Mouse (Mus musculus) forebrain, embryonic 12.5 days (tissue): ENCODE results near the gene Tes. TPM values are rescaled to one million over a fixed set of nuclear protein-coding genes. Genes with fewer than 3 reads are reported as not detected.
"Not testable (repeated sequence)": the region's sequence is repeated elsewhere in the genome, so short reads cannot be mapped to it uniquely, and the experiment has no call there.

Experiments used
- ATAC-seq: fragments of 200-750 bp; cut with Nextera tagmentation; 2 replicates; pipeline ENCODE4 v1.8.0; 2017; ENCODE audit warnings: moderate TSS enrichment; ENCODE audit not compliant: low FRiP score
- H3K27ac ChIP-seq: fragments of 300-500 bp; sonication (generic); 2 replicates; pipeline ENCODE4 v1.5.1; 2016; ENCODE audit warnings: mild to moderate bottlenecking
- H3K27me3 ChIP-seq: fragments of 300-500 bp; sonication (generic); 2 replicates; pipeline ENCODE4 v1.6.1; 2016; ENCODE audit warnings: mild to moderate bottlenecking
- H3K36me3 ChIP-seq: fragments of 300-500 bp; sonication (generic); replicated peaks from 2 replicates; pipeline ENCODE4 v1.6.1; 2016; ENCODE audit warnings: mild to moderate bottlenecking
- H3K4me1 ChIP-seq: fragments of 300-500 bp; sonication (generic); 2 replicates; pipeline ENCODE4 v1.6.1; 2016
- H3K4me2 ChIP-seq: fragments of 300-500 bp; sonication (generic); 2 replicates; pipeline ENCODE4 v1.6.1; 2016; ENCODE audit warnings: mild to moderate bottlenecking, moderate library complexity
- H3K4me3 ChIP-seq: fragments of 300-500 bp; sonication (generic); replicated peaks from 2 replicates; pipeline ENCODE4 v1.5.1; 2016; ENCODE audit warnings: mild to moderate bottlenecking
- H3K9ac ChIP-seq: fragments of 300-500 bp; sonication (generic); 2 replicates; pipeline ENCODE4 v1.6.1; 2016; ENCODE audit warnings: mild to moderate bottlenecking
- H3K9me3 ChIP-seq: fragments of 300-500 bp; sonication (generic); 2 replicates; pipeline ENCODE4 v1.6.1; 2016
- WGBS: fragments of 180-500 bp; shearing (Covaris S2); methylation state at CpG from one replicate; pipeline ENCODE4 v1.1.7; 2016; 5-methylcytosine and 5-hydroxymethylcytosine counted together
- polyA plus RNA-seq: library from polyadenylated mRNA; unstranded; fragments of >200 nt; fragmentation: Nextera tagmentation; extraction: Ambion mirVana; gene quantifications from 2 replicates; pipeline ENCODE4 v1.2.1, GENCODE M21; 2016

The Tes gene
- polyA plus RNA-seq, 1 experiment from 2014 or later, result 28.8 TPM

- no peaks in the 10 kb centered on the region for H3K4me1 ChIP-seq
- no peaks in the 10 kb centered on the region for H3K9me3 ChIP-seq
- WGBS, result 88% methylated on average over 2 of the region's 2 CpGs
- H3K4me3 ChIP-seq, result no peak overlapping the region
- no peaks in the 10 kb centered on the region for H3K36me3 ChIP-seq
- no peak for ATAC-seq
- no peak overlapping the region for H3K27ac ChIP-seq
- no peak overlapping the region for H3K9ac ChIP-seq
- H3K4me2 ChIP-seq, result no peak overlapping the region
- 0 out of 2 replicates have a peak, but pooled peaks cover 12% of the 10 kb centered on the region for H3K27me3 ChIP-seq
Observed at GRCm38 (mm10) chr6:17060154-17060553, 4.8 kb upstream of the Tes start.

GRCm38 (mm10) chr6:17061826-17062225, 3.1 kb upstream of the Tes start:
- 82% methylated on average over 4 of the region's 4 CpGs for WGBS

GRCm38 (mm10) chr6:17062366-17062765, 2.6 kb upstream of the Tes start:
- H3K27ac ChIP-seq, result no peak overlapping the region
- ATAC-seq, result no peak
- no peaks in the 10 kb centered on the region for H3K9me3 ChIP-seq
- WGBS, result 92% methylated on average over 6 of the region's 6 CpGs
- no peak overlapping the region for H3K9ac ChIP-seq
- no peak overlapping the region for H3K4me3 ChIP-seq
- H3K36me3 ChIP-seq, result no peaks in the 10 kb centered on the region
- H3K4me2 ChIP-seq, result no peak overlapping the region
- H3K4me1 ChIP-seq, result peaks cover 7% of the 10 kb centered on the region
- H3K27me3 ChIP-seq, result peaks cover 25% of the 10 kb centered on the region

More at GRCm38 (mm10) chr6:17061826-17062225, 3.1 kb upstream of the Tes start:
- H3K27me3 ChIP-seq, result peaks cover 25% of the 10 kb centered on the region
- not testable (repeated sequence) for H3K4me2 ChIP-seq, H3K4me3 ChIP-seq, H3K9me3 ChIP-seq, H3K36me3 ChIP-seq, ATAC-seq, H3K9ac ChIP-seq, H3K27ac ChIP-seq, H3K4me1 ChIP-seq

GRCm38 (mm10) chr6:17065791-17066169, 831 bp downstream of the Tes start:
- Histone ChIP-seq H3K4me2 (peak overlapping the region; percentile 93), H3K27ac (no peak overlapping the region), H3K9me3 (no peaks in the 10 kb centered on the region), H3K4me1 (peaks cover 7% of the 10 kb centered on the region), H3K27me3 (peaks cover 29% of the 10 kb centered on the region), H3K36me3 (no peaks in the 10 kb centered on the region), H3K9ac (peak overlapping the region; percentile 55), H3K4me3 (peak overlapping the region; percentile 59)
- ATAC-seq, result peak; percentile 39; the same call in 1 of the 2 replicates
- 5% methylated on average over 12 of the region's 12 CpGs for WGBS

GRCm38 (mm10) chr6:17066211-17066940, 1.4 kb downstream of the Tes start:
- Histone ChIP-seq H3K27ac (no peak overlapping the region), H3K9ac (no peak overlapping the region), H3K4me2 (peak overlapping the region; percentile 93), H3K27me3 (peaks cover 29% of the 10 kb centered on the region), H3K4me1 (peaks cover 7% of the 10 kb centered on the region), H3K9me3 (no peaks in the 10 kb centered on the region), H3K36me3 (no peaks in the 10 kb centered on the region), H3K4me3 (peak overlapping the region; percentile 59)
- ATAC-seq, result no peak
- WGBS, result 67% methylated on average over 11 of the region's 11 CpGs

GRCm38 (mm10) chr6:17071899-17072298, 7.0 kb downstream of the Tes start:
- no peaks in the 10 kb centered on the region for H3K4me1 ChIP-seq
- no peaks in the 10 kb centered on the region for H3K9me3 ChIP-seq
- ATAC-seq, result no peak
- H3K9ac ChIP-seq, result no peak overlapping the region
- H3K4me2 ChIP-seq, result no peak overlapping the region
- H3K36me3 ChIP-seq, result no peaks in the 10 kb centered on the region
- no peak overlapping the region for H3K27ac ChIP-seq
- 92% methylated on average over 3 of the region's 3 CpGs for WGBS
- 0 out of 2 replicates have a peak, but pooled peaks cover 3% of the 10 kb centered on the region for H3K27me3 ChIP-seq
- no peak overlapping the region for H3K4me3 ChIP-seq

GRCm38 (mm10) chr6:17072338-17072737, 7.4 kb downstream of the Tes start:
- H3K27ac ChIP-seq, result no peak overlapping the region
- H3K4me2 ChIP-seq, result no peak overlapping the region
- H3K4me1 ChIP-seq, result 0 out of 2 replicates have a peak, but pooled peaks cover 1% of the 10 kb centered on the region
- no peak overlapping the region for H3K9ac ChIP-seq
- WGBS, result 91% methylated on average over 5 of the region's 5 CpGs
- 0 out of 2 replicates have a peak, but pooled peaks cover 3% of the 10 kb centered on the region for H3K27me3 ChIP-seq
- no peaks in the 10 kb centered on the region for H3K9me3 ChIP-seq
- ATAC-seq, result no peak
- no peaks in the 10 kb centered on the region for H3K36me3 ChIP-seq
- H3K4me3 ChIP-seq, result no peak overlapping the region

- Histone ChIP-seq H3K4me3 (no peak overlapping the region), H3K27ac (no peak overlapping the region), H3K9ac (no peak overlapping the region), H3K4me1 (peaks cover 7% of the 10 kb centered on the region), H3K27me3 (0 out of 2 replicates have a peak, but pooled peaks cover 3% of the 10 kb centered on the region), H3K9me3 (no peaks in the 10 kb centered on the region), H3K4me2 (no peak overlapping the region), H3K36me3 (no peaks in the 10 kb centered on the region)
- WGBS, result 89% methylated on average over 7 of the region's 7 CpGs
- ATAC-seq, result no peak
Observed at GRCm38 (mm10) chr6:17072763-17073484, 8.0 kb downstream of the Tes start.

- no peak overlapping the region for H3K4me3 ChIP-seq
- H3K4me2 ChIP-seq, result no peak overlapping the region
- no peaks in the 10 kb centered on the region for H3K27me3 ChIP-seq
- no peak overlapping the region for H3K9ac ChIP-seq
- no peak overlapping the region for H3K27ac ChIP-seq
- H3K9me3 ChIP-seq, result no peaks in the 10 kb centered on the region
- ATAC-seq, result no peak
- H3K4me1 ChIP-seq, result peaks cover 8% of the 10 kb centered on the region
- 58% methylated on average over 9 of the region's 9 CpGs for WGBS
- no peaks in the 10 kb centered on the region for H3K36me3 ChIP-seq
Observed at GRCm38 (mm10) chr6:17077270-17077669, 12.3 kb downstream of the Tes start.

- Histone ChIP-seq H3K4me2 (no peak overlapping the region), H3K4me1 (peaks cover 8% of the 10 kb centered on the region), H3K4me3 (no peak overlapping the region), H3K9me3 (no peaks in the 10 kb centered on the region), H3K9ac (no peak overlapping the region), H3K27ac (no peak overlapping the region), H3K27me3 (no peaks in the 10 kb centered on the region), H3K36me3 (no peaks in the 10 kb centered on the region)
- ATAC-seq, result no peak
- 7% methylated on average over 3 of the region's 3 CpGs for WGBS
Observed at GRCm38 (mm10) chr6:17077720-17078119, 12.8 kb downstream of the Tes start.

- Histone ChIP-seq H3K9ac (no peak overlapping the region), H3K36me3 (no peaks in the 10 kb centered on the region), H3K9me3 (no peaks in the 10 kb centered on the region), H3K4me1 (peaks cover 8% of the 10 kb centered on the region), H3K4me3 (no peak overlapping the region), H3K4me2 (no peak overlapping the region), H3K27ac (no peak overlapping the region), H3K27me3 (no peaks in the 10 kb centered on the region)
- 60% methylated on average over 5 of the region's 5 CpGs for WGBS
- ATAC-seq, result no peak
Observed at GRCm38 (mm10) chr6:17079304-17079703, 14.4 kb downstream of the Tes start.

GRCm38 (mm10) chr6:17079826-17080225, 14.9 kb downstream of the Tes start:
- H3K4me2 ChIP-seq, result no peak overlapping the region
- H3K27me3 ChIP-seq, result no peaks in the 10 kb centered on the region
- peaks cover 8% of the 10 kb centered on the region for H3K4me1 ChIP-seq
- 75% methylated on average over 5 of the region's 5 CpGs for WGBS
- no peak overlapping the region for H3K4me3 ChIP-seq
- H3K9ac ChIP-seq, result no peak overlapping the region
- no peak overlapping the region for H3K27ac ChIP-seq
- no peaks in the 10 kb centered on the region for H3K36me3 ChIP-seq
- ATAC-seq, result no peak
- H3K9me3 ChIP-seq, result no peaks in the 10 kb centered on the region
